Mouse (Mus musculus): Measurements from ENCODE around the gene Atl1.

Atl1 gene

DNA sequence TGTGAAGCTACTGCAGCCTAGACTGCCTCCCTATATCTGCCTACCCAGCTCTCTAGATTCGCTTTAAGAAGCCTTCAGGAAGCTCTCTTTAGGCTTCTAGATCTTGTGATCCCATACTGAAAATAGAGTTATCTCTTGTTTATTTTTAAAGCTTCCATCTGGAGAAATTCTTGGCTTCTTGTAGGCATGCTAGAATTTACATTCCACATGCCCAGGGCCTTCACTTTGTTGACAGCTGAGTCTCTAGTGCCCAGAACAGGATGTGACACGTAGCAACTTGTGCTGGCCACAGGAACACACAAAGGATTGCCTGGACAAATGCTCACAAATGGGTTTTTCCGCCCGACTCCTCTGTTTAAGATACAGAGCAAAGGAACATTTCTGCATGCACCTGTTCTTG, 123.5 kb downstream of the Atl1 start:
- DNase-seq (ENCODE audit: low read depth, low spot score) = no peak

Data from mesoderm, embryonic 11.5 days (tissue).